Mouse (Mus musculus): ENCODE results near the gene Dusp10. TPM values are rescaled to one million over a fixed set of nuclear protein-coding genes. Genes with fewer than 3 reads are reported as not detected.

The Dusp10 gene
- polyA plus RNA-seq, 1 experiment from 2014 or later = 13.2 TPM

DNA sequence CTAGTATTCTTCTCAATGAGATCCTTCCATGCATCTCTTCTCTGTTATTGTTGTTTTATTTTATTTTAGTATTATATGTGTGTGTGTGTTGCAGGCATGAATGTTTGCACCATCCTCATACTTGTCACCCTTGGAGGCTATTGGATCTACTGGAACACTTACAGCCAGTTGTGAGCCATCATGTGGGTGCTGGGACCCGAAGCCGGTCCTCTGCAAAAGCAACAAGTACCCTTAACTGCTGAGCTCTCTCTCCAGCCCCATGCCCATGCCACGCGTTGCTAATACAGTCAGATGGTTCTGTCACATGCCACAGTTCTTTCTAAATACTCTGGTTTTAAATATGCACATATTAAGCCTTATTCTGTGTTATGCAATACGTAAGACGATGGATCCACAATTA, 1.8 kb upstream of the Dusp10 start:
- Histone ChIP-seq H3K27me3 (replicated peaks) (no peaks in the 10 kb centered on the region), H3K36me3 (no peaks in the 10 kb centered on the region), H3K9ac (no peak overlapping the region), H3K4me3 (no peak overlapping the region), H3K4me2 (no peak overlapping the region), H3K27ac (replicated peaks) (no peak overlapping the region), H3K9me3 (no peaks in the 10 kb centered on the region), H3K4me1 (no peaks in the 10 kb centered on the region)
- 83% methylated on average over 6 of the region's 6 CpGs for WGBS
- ATAC-seq (ENCODE audit: extremely low read depth, insufficient number of reproducible peaks, low FRiP score, low TSS enrichment) = no peak

GRCm38 (mm10) chr1:184014091-184014490, 989 bp downstream of the Dusp10 start:
- ATAC-seq (ENCODE audit: extremely low read depth, insufficient number of reproducible peaks, low FRiP score, low TSS enrichment) = no peak
- Histone ChIP-seq H3K36me3 (no peaks in the 10 kb centered on the region), H3K4me1 (peaks cover 1% of the 10 kb centered on the region), H3K9me3 (no peaks in the 10 kb centered on the region), H3K27me3 (replicated peaks) (no peaks in the 10 kb centered on the region), H3K9ac (no peak overlapping the region), H3K27ac (replicated peaks) (no peak overlapping the region), H3K4me3 (no peak overlapping the region), H3K4me2 (no peak overlapping the region)
- 72% methylated on average over 3 of the region's 3 CpGs for WGBS

DNA sequence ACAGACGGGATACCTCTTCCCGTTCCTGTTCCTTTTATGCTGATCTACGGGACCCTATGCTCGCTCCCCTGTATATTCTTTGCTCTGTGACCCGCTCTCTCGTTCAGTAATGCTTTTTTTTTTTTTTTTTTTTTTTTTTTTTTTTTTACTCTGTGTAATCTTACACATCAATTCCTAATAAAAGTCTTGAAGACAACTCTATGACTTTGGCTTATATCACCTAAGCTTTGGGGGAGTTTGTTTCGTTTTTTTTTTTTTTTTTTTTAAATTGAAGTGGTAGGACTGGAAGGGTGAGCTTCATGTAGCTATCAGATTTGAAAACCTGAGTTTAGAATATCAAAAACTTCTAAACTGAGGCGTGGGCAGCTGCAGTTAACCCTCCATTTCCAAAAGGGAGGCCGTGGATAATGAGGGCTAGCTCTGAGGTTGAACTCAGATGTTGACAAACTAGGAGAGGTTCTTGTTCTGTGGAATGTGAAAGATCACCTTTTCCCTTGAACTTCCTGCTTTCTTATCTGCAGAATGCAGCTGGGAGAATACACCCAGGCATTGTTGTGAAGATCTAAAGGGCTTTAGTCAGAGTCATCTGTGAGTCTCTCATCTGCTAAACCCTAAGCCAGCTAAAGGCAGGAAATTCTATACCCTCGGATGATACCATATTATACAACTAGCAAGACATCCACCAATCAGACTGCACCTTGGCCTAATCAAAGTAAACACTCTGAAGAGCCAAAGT, 3.1 kb downstream of the Dusp10 start:
- ATAC-seq (ENCODE audit: extremely low read depth, insufficient number of reproducible peaks, low FRiP score, low TSS enrichment) = peak; percentile 44; the same call in 1 of the 2 replicates
- Histone ChIP-seq H3K27me3 (replicated peaks) (no peaks in the 10 kb centered on the region), H3K4me1 (peaks cover 11% of the 10 kb centered on the region), H3K9ac (no peak overlapping the region), H3K36me3 (no peaks in the 10 kb centered on the region), H3K9me3 (no peaks in the 10 kb centered on the region), H3K4me3 (no peak overlapping the region), H3K4me2 (no peak overlapping the region), H3K27ac (replicated peaks) (peak overlapping the region; percentile 43; the same call in 1 of the 2 replicates)
- 61% methylated on average over 10 of the region's 10 CpGs for WGBS

- H3K36me3 ChIP-seq = no peaks in the 10 kb centered on the region
- no peak overlapping the region for H3K27ac ChIP-seq (replicated peaks)
- WGBS = 88% methylated on average over 2 of the region's 2 CpGs
- no peaks in the 10 kb centered on the region for H3K27me3 ChIP-seq (replicated peaks)
- H3K4me3 ChIP-seq = no peak overlapping the region
- peaks cover 11% of the 10 kb centered on the region for H3K4me1 ChIP-seq
- ATAC-seq (ENCODE audit: extremely low read depth, insufficient number of reproducible peaks, low FRiP score, low TSS enrichment) = no peak
- H3K4me2 ChIP-seq = no peak overlapping the region
- no peak overlapping the region for H3K9ac ChIP-seq
- no peaks in the 10 kb centered on the region for H3K9me3 ChIP-seq
These were observed 4.5 kb downstream of the Dusp10 start for GRCm38 (mm10) chr1:184017606-184018005.

DNA sequence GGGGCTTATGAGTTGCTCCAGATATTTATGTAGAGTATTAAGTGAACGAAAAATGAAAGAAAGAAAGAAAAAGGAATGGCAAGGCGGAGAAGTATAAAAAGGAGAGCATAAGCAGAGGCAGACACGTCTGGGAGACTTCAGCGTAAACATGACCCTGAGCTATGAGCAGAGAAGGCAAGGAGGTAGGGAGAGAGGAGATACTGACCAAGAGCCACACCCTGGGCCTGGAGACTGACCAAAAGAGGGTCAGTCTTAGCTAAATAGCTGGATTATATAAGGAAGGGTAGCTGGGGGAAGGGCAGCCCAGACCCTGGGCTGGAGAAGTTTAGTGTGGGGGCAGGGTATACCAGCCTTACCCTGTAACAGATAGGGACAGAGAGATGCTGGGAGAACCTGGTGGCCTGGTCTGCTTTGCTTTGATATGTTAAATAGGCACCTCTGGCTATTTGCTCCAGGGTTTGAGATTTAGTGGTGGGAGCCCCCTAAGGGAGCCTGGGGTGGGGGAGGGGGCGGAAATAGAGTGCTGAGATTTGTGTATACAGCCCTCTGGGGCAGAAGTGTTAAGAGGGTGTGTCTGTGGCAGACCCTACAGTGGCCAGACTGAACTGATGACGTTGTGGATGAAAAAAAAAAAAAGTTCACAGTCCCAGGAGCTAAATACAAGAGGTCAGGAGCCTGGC, 6.1 kb downstream of the Dusp10 start:
- peak; percentile 37; the same call in 1 of the 2 replicates for ATAC-seq (ENCODE audit: extremely low read depth, insufficient number of reproducible peaks, low FRiP score, low TSS enrichment)
- Histone ChIP-seq H3K27ac (replicated peaks) (no peak overlapping the region), H3K4me3 (no peak overlapping the region), H3K9me3 (no peaks in the 10 kb centered on the region), H3K27me3 (replicated peaks) (no peaks in the 10 kb centered on the region), H3K4me1 (peaks cover 11% of the 10 kb centered on the region), H3K36me3 (no peaks in the 10 kb centered on the region), H3K4me2 (no peak overlapping the region), H3K9ac (no peak overlapping the region)
- 47% methylated on average over 6 of the region's 6 CpGs for WGBS

GRCm38 (mm10) chr1:184019722-184020107, 6.6 kb downstream of the Dusp10 start:
- Histone ChIP-seq H3K9ac (no peak overlapping the region), H3K9me3 (no peaks in the 10 kb centered on the region), H3K4me2 (no peak overlapping the region), H3K36me3 (no peaks in the 10 kb centered on the region), H3K27me3 (replicated peaks) (no peaks in the 10 kb centered on the region), H3K4me3 (no peak overlapping the region), H3K4me1 (peaks cover 11% of the 10 kb centered on the region), H3K27ac (replicated peaks) (no peak overlapping the region)
- WGBS = 13% methylated on average over 6 of the region's 6 CpGs
- ATAC-seq (ENCODE audit: extremely low read depth, insufficient number of reproducible peaks, low FRiP score, low TSS enrichment) = peak; percentile 38; the same call in 1 of the 2 replicates

GRCm38 (mm10) chr1:184023971-184024370, 10.9 kb downstream of the Dusp10 start:
- H3K27me3 ChIP-seq (replicated peaks) = no peaks in the 10 kb centered on the region
- no peak for ATAC-seq (ENCODE audit: extremely low read depth, insufficient number of reproducible peaks, low FRiP score, low TSS enrichment)
- WGBS = 51% methylated on average over 2 of the region's 2 CpGs
- H3K9ac ChIP-seq = no peak overlapping the region
- no peak overlapping the region for H3K4me3 ChIP-seq
- H3K36me3 ChIP-seq = no peaks in the 10 kb centered on the region
- H3K9me3 ChIP-seq = no peaks in the 10 kb centered on the region
- peaks cover 11% of the 10 kb centered on the region for H3K4me1 ChIP-seq
- H3K27ac ChIP-seq (replicated peaks) = no peak overlapping the region
- H3K4me2 ChIP-seq = no peak overlapping the region

DNA sequence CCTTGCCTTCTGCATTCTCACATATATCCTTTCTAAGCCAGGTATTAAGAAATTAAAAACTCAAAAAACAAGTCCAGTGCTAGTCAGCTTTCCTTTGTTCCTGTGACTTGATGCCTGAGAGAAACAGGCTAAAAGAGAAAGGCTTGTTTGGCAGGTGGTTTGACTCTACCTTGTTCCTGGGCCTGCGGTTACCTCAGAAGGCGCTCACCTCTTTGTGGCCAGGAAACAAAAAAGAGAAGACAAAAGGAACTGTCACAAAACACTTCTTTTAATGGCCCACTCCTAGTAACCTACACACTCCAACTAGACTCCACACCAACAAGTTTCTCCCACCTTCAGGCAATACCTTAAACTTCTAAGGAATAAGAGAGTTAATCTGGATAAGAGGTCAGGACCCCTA, 11.5 kb downstream of the Dusp10 start:
- Histone ChIP-seq H3K9ac (no peak overlapping the region), H3K27ac (replicated peaks) (no peak overlapping the region), H3K4me2 (no peak overlapping the region), H3K27me3 (replicated peaks) (no peaks in the 10 kb centered on the region), H3K9me3 (no peaks in the 10 kb centered on the region), H3K4me3 (no peak overlapping the region), H3K36me3 (no peaks in the 10 kb centered on the region), H3K4me1 (peaks cover 4% of the 10 kb centered on the region)
- ATAC-seq (ENCODE audit: extremely low read depth, insufficient number of reproducible peaks, low FRiP score, low TSS enrichment) = no peak
- WGBS = 94% methylated on average over 2 of the region's 2 CpGs

DNA sequence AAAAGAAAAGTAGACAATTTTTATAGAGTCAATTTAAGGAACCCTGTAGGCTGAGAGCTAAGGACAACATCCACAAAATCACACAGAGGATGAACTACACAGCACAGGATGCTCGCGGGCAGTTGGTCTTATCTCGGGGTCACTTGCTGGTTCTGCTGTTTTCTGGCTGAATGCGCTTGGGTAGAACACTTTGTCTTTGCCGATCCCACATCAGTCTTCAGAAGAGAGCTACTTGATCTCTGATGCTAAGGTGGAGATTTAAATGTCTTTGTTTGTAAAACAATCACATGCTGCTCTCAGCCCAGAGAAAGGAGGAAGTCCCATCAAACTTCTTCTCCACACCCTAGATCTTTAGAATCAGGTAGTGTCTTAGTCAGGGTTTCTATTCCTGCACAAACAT, 12.0 kb downstream of the Dusp10 start:
- Histone ChIP-seq H3K27ac (replicated peaks) (no peak overlapping the region), H3K9me3 (no peaks in the 10 kb centered on the region), H3K4me1 (no peaks in the 10 kb centered on the region), H3K36me3 (no peaks in the 10 kb centered on the region), H3K27me3 (replicated peaks) (no peaks in the 10 kb centered on the region), H3K9ac (no peak overlapping the region), H3K4me2 (no peak overlapping the region), H3K4me3 (no peak overlapping the region)
- WGBS = 77% methylated on average over 5 of the region's 5 CpGs
- no peak for ATAC-seq (ENCODE audit: extremely low read depth, insufficient number of reproducible peaks, low FRiP score, low TSS enrichment)

DNA sequence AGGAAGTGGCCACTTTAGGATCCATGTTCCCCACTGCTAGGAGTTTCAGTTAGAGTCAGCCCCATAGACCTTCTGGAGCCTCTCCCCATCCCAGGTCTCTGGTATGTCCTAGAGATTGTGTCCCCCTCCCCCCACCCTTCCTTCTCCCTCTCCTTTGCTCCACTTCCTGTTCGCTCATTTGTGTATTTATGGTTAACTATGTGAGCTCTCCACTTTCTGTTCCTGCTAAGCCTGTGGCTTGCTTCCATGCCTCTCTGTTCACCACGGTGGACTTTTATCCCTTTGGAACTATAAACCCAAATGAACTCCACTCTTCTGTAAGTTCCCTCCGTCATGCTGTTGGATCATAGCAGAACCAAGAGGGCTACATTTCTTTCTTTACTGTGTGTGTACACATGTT, 13.9 kb downstream of the Dusp10 start:
- no peak overlapping the region for H3K4me3 ChIP-seq
- H3K9me3 ChIP-seq = no peaks in the 10 kb centered on the region
- no peaks in the 10 kb centered on the region for H3K36me3 ChIP-seq
- H3K4me1 ChIP-seq = no peaks in the 10 kb centered on the region
- no peak for ATAC-seq (ENCODE audit: extremely low read depth, insufficient number of reproducible peaks, low FRiP score, low TSS enrichment)
- no peak overlapping the region for H3K27ac ChIP-seq (replicated peaks)
- no peak overlapping the region for H3K4me2 ChIP-seq
- WGBS = 79% methylated on average over 3 of the region's 3 CpGs
- H3K27me3 ChIP-seq (replicated peaks) = no peaks in the 10 kb centered on the region
- no peak overlapping the region for H3K9ac ChIP-seq

- H3K4me1 ChIP-seq = peaks cover 9% of the 10 kb centered on the region
- 82% methylated on average over 8 of the region's 8 CpGs for WGBS
- no peaks in the 10 kb centered on the region for H3K36me3 ChIP-seq
- no peak overlapping the region for H3K4me3 ChIP-seq
- H3K27me3 ChIP-seq (replicated peaks) = no peaks in the 10 kb centered on the region
- H3K27ac ChIP-seq (replicated peaks) = no peak overlapping the region
- H3K4me2 ChIP-seq = no peak overlapping the region
- H3K9ac ChIP-seq = no peak overlapping the region
- no peaks in the 10 kb centered on the region for H3K9me3 ChIP-seq
- no peak for ATAC-seq (ENCODE audit: extremely low read depth, insufficient number of reproducible peaks, low FRiP score, low TSS enrichment)
These were observed 17.1 kb downstream of the Dusp10 start for GRCm38 (mm10) chr1:184030070-184030802.

Data from heart, embryonic 13.5 days (tissue).